Mouse (Mus musculus) heart, adult 2 months (tissue): Measurements from ENCODE around the gene Mvd.

Source experiments
- CTCF ChIP-seq: fragments of 200-600 bp; IDR thresholded peaks from 2 replicates; pipeline ENCODE4 v1.8.1; 2022; ENCODE audit warnings: antibody characterized with exemption, mild to moderate bottlenecking, moderate library complexity
- EP300 ChIP-seq: fragments of 200-500 bp; IDR thresholded peaks from 2 replicates; pipeline ENCODE4 v1.6.1; 2011; ENCODE audit warnings: low read depth, low read length, control low read depth; ENCODE audit not compliant: insufficient read depth
- POLR2A ChIP-seq: fragments of 200-500 bp; IDR thresholded peaks from 2 replicates; pipeline ENCODE4 v1.6.1; 2011; ENCODE audit warnings: mild to moderate bottlenecking, low read depth, low read length, control low read depth; ENCODE audit not compliant: insufficient read depth

GRCm38 (mm10) chr8:122426145-122426544, 17.1 kb downstream of the Mvd start:
- no peak for TF ChIP-seq EP300
- TF ChIP-seq CTCF: no peak
- TF ChIP-seq POLR2A: no peak
